Comparison of ENCODE assay signal across 20 mouse cellular contexts in the genomic region with DNA sequence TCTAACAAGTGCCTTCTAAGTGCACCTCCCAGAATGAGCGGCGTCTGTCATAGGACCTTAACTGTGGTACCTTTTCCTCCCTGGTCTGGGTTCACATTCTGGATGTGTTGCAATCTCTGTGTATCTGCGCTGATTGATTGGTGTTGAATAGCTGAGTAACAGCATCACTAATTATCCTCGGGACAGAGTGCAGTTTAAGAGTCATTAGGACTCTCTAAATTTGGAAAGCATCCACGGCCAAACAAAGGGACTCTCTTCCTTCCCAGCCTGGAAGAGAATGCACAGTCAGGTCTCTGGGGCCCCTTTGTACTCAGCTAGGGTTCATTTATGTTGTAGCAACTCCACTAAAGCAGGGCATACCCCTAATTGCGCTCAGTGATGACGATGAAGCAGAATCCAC. TPM values are rescaled to one million over a fixed set of nuclear protein-coding genes. Genes with fewer than 3 reads are reported as not detected.
DNase-seq lines count a peak whose midpoint lies in the region; ATAC-seq lines count a peak whose summit lies in the region.
"Had no signal": no experiment of that assay in that cellular context is flagged by ENCODE, and none has a peak within 500 bp of the region (broad histone marks: within the 10 kb centered on the region; RNA-seq: fewer than 3 reads in every experiment).

No protein-coding gene starts in this region.

- DNase-seq in hindbrain, embryonic 14.5 days (ENCODE audit: low spot score), result peak; percentile 33
- DNase-seq in Muller cell, postnatal 12 days (ENCODE audit: inconsistent ontology term), result peak; percentile 87
- peak; percentile 5 for DNase-seq in mesoderm, embryonic 11.5 days (ENCODE audit: low read depth, low spot score)
- DNase-seq in liver, embryonic 11.5 days (ENCODE audit: low spot score), result no peak
- no peak for DNase-seq in right cerebral cortex, postnatal 36 days (ENCODE audit: low spot score in 2 of 2)
- DNase-seq: adrenal gland, postnatal 36 days; B cell, adult 2 months; cerebellum, postnatal 36 days; kidney, adult 18-20 months; kidney, postnatal 10 days; thymus, adult 18-20 months had no signal

- H3K27ac ChIP-seq in hindbrain, embryonic 14.5 days, result no peak overlapping the region
- H3K27ac ChIP-seq in hindbrain, embryonic 12.5 days, result no peak overlapping the region
- H3K27ac ChIP-seq in forebrain, embryonic 12.5 days, result no peak overlapping the region
- no peak overlapping the region for H3K27ac ChIP-seq in liver, embryonic 11.5 days (ENCODE audit: low read depth, low read length)
- H3K27ac ChIP-seq: embryonic facial prominence, embryonic 12.5 days; limb, embryonic 13.5 days; liver, embryonic 14.5 days; lung, embryonic 15.5 days; macrophage; stomach, embryonic 15.5 days had no signal

- peak; percentile 48; the same call in 1 of the 2 replicates for ATAC-seq in hindbrain, embryonic 14.5 days (ENCODE audit: low FRiP score)
- no peak for ATAC-seq in hindbrain, embryonic 12.5 days (ENCODE audit: low FRiP score)
- ATAC-seq in forebrain, embryonic 12.5 days (ENCODE audit: low FRiP score), result peak; percentile 51; the same call in 1 of the 2 replicates
- ATAC-seq in liver, embryonic 11.5 days (replicated peaks; ENCODE audit: low FRiP score), result no peak
- ATAC-seq: midbrain, embryonic 16.5 days had no signal

- no peak overlapping the region for H3K4me3 ChIP-seq in hindbrain, embryonic 14.5 days (replicated peaks; ENCODE audit: low read length)
- H3K4me3 ChIP-seq in hindbrain, embryonic 12.5 days, result no peak overlapping the region
- H3K4me3 ChIP-seq in forebrain, embryonic 12.5 days (replicated peaks), result no peak overlapping the region
- H3K4me3 ChIP-seq in liver, embryonic 11.5 days (ENCODE audit: low read depth, low read length), result no peak overlapping the region
- H3K4me3 ChIP-seq: embryonic facial prominence, embryonic 12.5 days; limb, embryonic 13.5 days; lung, embryonic 15.5 days; stomach, embryonic 15.5 days had no signal

- peaks cover 7% of the 10 kb centered on the region; the same call in 1 of the 2 replicates for H3K4me1 ChIP-seq in hindbrain, embryonic 14.5 days (replicated peaks; ENCODE audit: control insufficient read depth, insufficient read depth, low read length)
- no peaks in the 10 kb centered on the region for H3K4me1 ChIP-seq in hindbrain, embryonic 12.5 days
- H3K4me1 ChIP-seq in forebrain, embryonic 12.5 days, result peaks cover 7% of the 10 kb centered on the region; the same call in 1 of the 2 replicates
- no peaks in the 10 kb centered on the region for H3K4me1 ChIP-seq in liver, embryonic 11.5 days (replicated peaks; ENCODE audit: control insufficient read depth, insufficient read depth, low read length)
- H3K4me1 ChIP-seq: embryonic facial prominence, embryonic 12.5 days; limb, embryonic 13.5 days; lung, embryonic 15.5 days; stomach, embryonic 15.5 days had no signal

- H3K36me3 ChIP-seq in hindbrain, embryonic 14.5 days (replicated peaks; ENCODE audit: control insufficient read depth, insufficient read depth), result no peaks in the 10 kb centered on the region
- no peaks in the 10 kb centered on the region for H3K36me3 ChIP-seq in hindbrain, embryonic 12.5 days
- no peaks in the 10 kb centered on the region for H3K36me3 ChIP-seq in forebrain, embryonic 12.5 days (replicated peaks)
- H3K36me3 ChIP-seq in liver, embryonic 11.5 days (ENCODE audit: control insufficient read depth, insufficient read depth, low read length), result no peaks in the 10 kb centered on the region
- H3K36me3 ChIP-seq: embryonic facial prominence, embryonic 12.5 days; limb, embryonic 13.5 days; lung, embryonic 15.5 days; stomach, embryonic 15.5 days had no signal

- H3K4me2 ChIP-seq in hindbrain, embryonic 14.5 days (replicated peaks), result no peak overlapping the region
- no peak overlapping the region for H3K4me2 ChIP-seq in hindbrain, embryonic 12.5 days (replicated peaks)
- no peak overlapping the region for H3K4me2 ChIP-seq in forebrain, embryonic 12.5 days
- no peak overlapping the region for H3K4me2 ChIP-seq in liver, embryonic 11.5 days
- H3K4me2 ChIP-seq: embryonic facial prominence, embryonic 12.5 days; limb, embryonic 13.5 days; lung, embryonic 15.5 days; stomach, embryonic 15.5 days had no signal

- H3K9ac ChIP-seq in hindbrain, embryonic 14.5 days, result no peak overlapping the region
- H3K9ac ChIP-seq in hindbrain, embryonic 12.5 days, result no peak overlapping the region
- H3K9ac ChIP-seq in forebrain, embryonic 12.5 days, result no peak overlapping the region
- no peak overlapping the region for H3K9ac ChIP-seq in liver, embryonic 11.5 days (ENCODE audit: low read depth, low read length)
- H3K9ac ChIP-seq: embryonic facial prominence, embryonic 12.5 days; limb, embryonic 13.5 days; liver, embryonic 14.5 days; lung, embryonic 15.5 days; stomach, embryonic 15.5 days had no signal

- no peaks in the 10 kb centered on the region for H3K27me3 ChIP-seq in hindbrain, embryonic 14.5 days (ENCODE audit: control insufficient read depth, insufficient read depth, low read length)
- no peaks in the 10 kb centered on the region for H3K27me3 ChIP-seq in hindbrain, embryonic 12.5 days
- no peaks in the 10 kb centered on the region for H3K27me3 ChIP-seq in forebrain, embryonic 12.5 days
- no peaks in the 10 kb centered on the region for H3K27me3 ChIP-seq in liver, embryonic 11.5 days (replicated peaks; ENCODE audit: control insufficient read depth, insufficient read depth, low read length)
- H3K27me3 ChIP-seq: embryonic facial prominence, embryonic 12.5 days; limb, embryonic 13.5 days; lung, embryonic 15.5 days; stomach, embryonic 15.5 days had no signal

- no peaks in the 10 kb centered on the region for H3K9me3 ChIP-seq in hindbrain, embryonic 14.5 days (ENCODE audit: control insufficient read depth, low read length)
- no peaks in the 10 kb centered on the region for H3K9me3 ChIP-seq in hindbrain, embryonic 12.5 days (replicated peaks)
- H3K9me3 ChIP-seq in forebrain, embryonic 12.5 days, result no peaks in the 10 kb centered on the region
- H3K9me3 ChIP-seq in liver, embryonic 11.5 days (ENCODE audit: control insufficient read depth, low read length), result no peaks in the 10 kb centered on the region
- H3K9me3 ChIP-seq: embryonic facial prominence, embryonic 12.5 days; limb, embryonic 13.5 days; lung, embryonic 15.5 days; stomach, embryonic 15.5 days had no signal

- 47% methylated on average over 7 of the region's 7 CpGs for WGBS in hindbrain, embryonic 14.5 days
- WGBS in hindbrain, embryonic 12.5 days, result 60% methylated on average over 7 of the region's 7 CpGs
- WGBS in forebrain, embryonic 12.5 days, result 28% methylated on average over 7 of the region's 7 CpGs
- WGBS in liver, embryonic 11.5 days, result 76% methylated on average over 7 of the region's 7 CpGs

RNA-seq across cellular contexts. Expression of gene Hs3st4, which starts 50.2 kb away (rescaled TPM):
- polyA plus RNA-seq in hindbrain, embryonic 14.5 days (2014; fragmentation: Nextera tagmentation; extraction: Ambion mirVana), result 8.9 and 9.7 TPM in 2 replicates
- polyA plus RNA-seq in hindbrain, embryonic 12.5 days (2016; fragmentation: Nextera tagmentation; extraction: Ambion mirVana), result 1.8 and 2.5 TPM in 2 replicates
- 1.2 and 1.4 TPM in 2 replicates for polyA plus RNA-seq in forebrain, embryonic 12.5 days (2016; fragmentation: Nextera tagmentation; extraction: Ambion mirVana)
- 0.07 TPM in 1 of 2 replicates, not detected in the other for polyA plus RNA-seq in liver, embryonic 11.5 days (2014; fragmentation: Nextera tagmentation; extraction: Ambion mirVana)
- polyA plus RNA-seq: liver, embryonic 14.5 days; macrophage had no signal

Comparison
In these comparisons a context has a peak if more than half of its experiments do, and no peak if none do; other contexts are left out.
1. ATAC-seq: peak in hindbrain, embryonic 14.5 days (single experiment) and forebrain, embryonic 12.5 days (single experiment); none in hindbrain, embryonic 12.5 days (single experiment) and liver, embryonic 11.5 days (single experiment).
2. DNase-seq: peak in hindbrain, embryonic 14.5 days (single experiment), Muller cell, postnatal 12 days (single experiment) and mesoderm, embryonic 11.5 days (single experiment); none in liver, embryonic 11.5 days (single experiment) and right cerebral cortex, postnatal 36 days (0 of 2).